Mouse (Mus musculus): ENCODE data around the gene Gp1bb. TPM values are rescaled to one million over a fixed set of nuclear protein-coding genes. Genes with fewer than 3 reads are reported as not detected.

Gene Gp1bb
- under 1 TPM in 1 of 2 experiments, not detected in 1; 0.28 TPM for total RNA-seq (2021)
- long read RNA-seq, experiment 1 = 0 reads
- long read RNA-seq, experiment 2 = 0 reads

- DNase-seq = no peak
Observed at GRCm38 (mm10) chr16:18622019-18622418, at the start of gene Gp1bb. TSS of gene Gp1bb (minus strand) at chr16:18622403.

GRCm38 (mm10) chr16:18669914-18670313, 47.7 kb upstream of the Gp1bb start:
- DNase-seq = no peak

GRCm38 (mm10) chr16:18658597-18658996, 36.4 kb upstream of the Gp1bb start:
- DNase-seq = no peak

- no peak for DNase-seq
Observed at GRCm38 (mm10) chr16:18655372-18656098, 33.3 kb upstream of the Gp1bb start.

GRCm38 (mm10) chr16:18653290-18654160, 31.3 kb upstream of the Gp1bb start:
- no peak for DNase-seq

- DNase-seq = no peak
Observed at GRCm38 (mm10) chr16:18649126-18649525, 26.9 kb upstream of the Gp1bb start.

GRCm38 (mm10) chr16:18645329-18645728, 23.1 kb upstream of the Gp1bb start:
- no peak for DNase-seq

- DNase-seq = no peak
Observed at GRCm38 (mm10) chr16:18644485-18644884, 22.3 kb upstream of the Gp1bb start.

GRCm38 (mm10) chr16:18643406-18643998, 21.3 kb upstream of the Gp1bb start:
- DNase-seq = no peak

GRCm38 (mm10) chr16:18642897-18643296, 20.7 kb upstream of the Gp1bb start:
- DNase-seq = no peak

GRCm38 (mm10) chr16:18642291-18642690, 20.1 kb upstream of the Gp1bb start:
- DNase-seq = no peak

GRCm38 (mm10) chr16:18639382-18639929, 17.3 kb upstream of the Gp1bb start:
- DNase-seq = no peak

GRCm38 (mm10) chr16:18638396-18638795, 16.2 kb upstream of the Gp1bb start:
- no peak for DNase-seq

- no peak for DNase-seq
Observed at GRCm38 (mm10) chr16:18636804-18637203, 14.6 kb upstream of the Gp1bb start.

GRCm38 (mm10) chr16:18636401-18636800, 14.2 kb upstream of the Gp1bb start:
- no peak for DNase-seq

- DNase-seq = no peak
Observed at GRCm38 (mm10) chr16:18633333-18633732, 11.1 kb upstream of the Gp1bb start.

GRCm38 (mm10) chr16:18632816-18633215, 10.6 kb upstream of the Gp1bb start:
- no peak for DNase-seq

- DNase-seq = no peak
Observed at GRCm38 (mm10) chr16:18632059-18632458, 9.9 kb upstream of the Gp1bb start.

GRCm38 (mm10) chr16:18631141-18631540, 8.9 kb upstream of the Gp1bb start:
- no peak for DNase-seq

GRCm38 (mm10) chr16:18630291-18630690, 8.1 kb upstream of the Gp1bb start:
- DNase-seq = no peak

- peak; percentile 79 for DNase-seq
Observed at GRCm38 (mm10) chr16:18629390-18630231, 7.4 kb upstream of the Gp1bb start, which contains the start of gene Sept5. TSS of gene Sept5 (minus strand) at chr16:18629954.
